Mouse (Mus musculus) brain, embryonic 18.5 days (tissue): ENCODE data around the gene Sgcd.
"Not testable (repeated sequence)": the region's sequence is repeated elsewhere in the genome, so short reads cannot be mapped to it uniquely, and the experiment has no call there.

Source experiments
- DNase-seq: peaks from one replicate; pipeline ENCODE4 v3.0.0-alpha.2; 2012; ENCODE audit warnings: low read depth, low spot score

Gene Sgcd

GRCm38 (mm10) chr11:47777226-47777915 is 211.4 kb downstream of the Sgcd start:
- no peak for DNase-seq

GRCm38 (mm10) chr11:47776019-47776418 is 212.8 kb downstream of the Sgcd start:
- DNase-seq: no peak

- DNase-seq: peak; percentile 24
Measured at GRCm38 (mm10) chr11:47765859-47766258, 222.9 kb downstream of the Sgcd start.

GRCm38 (mm10) chr11:47763569-47763968 is 225.2 kb downstream of the Sgcd start:
- DNase-seq: not testable (repeated sequence)

GRCm38 (mm10) chr11:47759015-47759414 is 229.8 kb downstream of the Sgcd start:
- no peak for DNase-seq

GRCm38 (mm10) chr11:47742806-47743205 is 246.0 kb downstream of the Sgcd start:
- DNase-seq: no peak

GRCm38 (mm10) chr11:47704930-47705787 is 283.6 kb downstream of the Sgcd start:
- DNase-seq: peak; percentile 42

- DNase-seq: no peak
Measured at GRCm38 (mm10) chr11:47695611-47696010, 293.2 kb downstream of the Sgcd start.

GRCm38 (mm10) chr11:47658135-47658534 is 330.6 kb downstream of the Sgcd start:
- no peak for DNase-seq

GRCm38 (mm10) chr11:47645911-47646310 is 342.9 kb downstream of the Sgcd start:
- no peak for DNase-seq

- no peak for DNase-seq
Measured at GRCm38 (mm10) chr11:47641567-47642259, 347.1 kb downstream of the Sgcd start.

- DNase-seq: no peak
Measured at GRCm38 (mm10) chr11:47640556-47640955, 348.2 kb downstream of the Sgcd start.

GRCm38 (mm10) chr11:47630186-47630585 is 358.6 kb downstream of the Sgcd start:
- no peak for DNase-seq

- DNase-seq: no peak
Measured at GRCm38 (mm10) chr11:47609892-47610291, 378.9 kb downstream of the Sgcd start.

- no peak for DNase-seq
Measured at GRCm38 (mm10) chr11:47574635-47575034, 414.1 kb downstream of the Sgcd start.

- DNase-seq: no peak
Measured at GRCm38 (mm10) chr11:47568488-47568887, 420.3 kb downstream of the Sgcd start.

GRCm38 (mm10) chr11:47566156-47566555 is 422.6 kb downstream of the Sgcd start:
- peak; percentile 2 for DNase-seq

- no peak for DNase-seq
Measured at GRCm38 (mm10) chr11:47524845-47525244, 463.9 kb downstream of the Sgcd start.

- no peak for DNase-seq
Measured at GRCm38 (mm10) chr11:47508047-47508446, 480.7 kb downstream of the Sgcd start.

- not testable (repeated sequence) for DNase-seq
Measured at GRCm38 (mm10) chr11:47503236-47503635, 485.5 kb downstream of the Sgcd start.

- DNase-seq: no peak
Measured at GRCm38 (mm10) chr11:47473493-47474230, 515.1 kb downstream of the Sgcd start.
